ENCODE assay signal across 1 mouse cellular context in genomic region chr5:115102231-115102630, GRCm38 (mm10).
A peak's percentile ranks its signal among the peaks of the same experiment; 100 is the strongest.
TF ChIP-seq lines count a peak whose summit lies in the region.

No protein-coding gene starts in this region.

TF ChIP-seq in MEL, 35 proteins besides CTCF, POLR2A, EP300 and RAD21:
- TF ChIP-seq MAFK (IDR thresholded peaks at IDR 0.05; ENCODE audit: borderline replicate concordance, low read depth, low read length) (no peak), SMC3 (IDR thresholded peaks at IDR 0.05; ENCODE audit: low read depth, low read length) (peak; percentile 33; the same call in 1 of the 2 replicates), TBP (IDR thresholded peaks at IDR 0.05; ENCODE audit: low read depth, low read length) (no peak), CHD1 (IDR thresholded peaks at IDR 0.05; ENCODE audit: low read depth, low read length) (no peak)
TF ChIP-seq in MEL: peak in this region for 1.
